Mouse (Mus musculus) spleen, postnatal 10 days (tissue): ENCODE data around the gene Adk.

ENCODE experiments used
- DNase-seq, 2 experiments: peaks; one replicate each; pipeline ENCODE4 v3.0.0; 2021 to 2022; ENCODE audit warnings: low spot score in 2 of 2

Gene Adk

DNA sequence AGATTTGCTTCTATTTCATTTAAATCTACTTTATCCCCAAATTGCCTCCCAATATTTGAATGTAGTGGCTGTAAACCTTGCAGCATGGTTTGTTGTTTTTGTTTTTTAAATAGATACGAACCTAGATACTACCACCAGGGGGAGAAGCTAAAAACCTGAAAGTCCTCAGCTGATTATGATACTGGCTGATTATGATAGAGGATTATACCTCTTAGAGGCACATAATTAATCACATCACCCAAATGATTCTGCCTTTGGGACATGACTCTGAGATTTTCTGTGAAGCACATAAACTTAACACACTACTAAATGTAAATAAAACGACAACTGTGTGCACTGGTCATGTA, 201.6 kb downstream of the Adk start:
- DNase-seq, result no peak

DNA sequence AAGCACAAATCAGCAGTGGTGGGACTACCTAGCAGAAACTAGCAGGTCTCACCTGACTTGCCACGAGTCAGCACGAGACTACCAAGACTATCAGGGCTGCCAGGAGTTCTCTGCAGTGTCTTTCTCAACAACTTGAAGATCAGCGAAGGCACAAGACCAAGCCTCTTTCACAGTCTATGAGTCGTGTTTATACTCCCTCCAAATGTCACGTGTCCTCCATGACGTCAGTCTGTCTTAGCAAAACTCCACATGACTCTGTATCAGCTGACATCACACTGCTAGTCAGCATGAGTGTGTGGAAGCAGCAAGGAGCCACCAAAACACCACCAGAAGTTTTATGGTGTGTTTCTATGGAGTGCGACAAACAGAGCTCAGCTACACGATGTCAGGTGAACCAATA, 215.9 kb downstream of the Adk start:
- DNase-seq, result no peak

DNA sequence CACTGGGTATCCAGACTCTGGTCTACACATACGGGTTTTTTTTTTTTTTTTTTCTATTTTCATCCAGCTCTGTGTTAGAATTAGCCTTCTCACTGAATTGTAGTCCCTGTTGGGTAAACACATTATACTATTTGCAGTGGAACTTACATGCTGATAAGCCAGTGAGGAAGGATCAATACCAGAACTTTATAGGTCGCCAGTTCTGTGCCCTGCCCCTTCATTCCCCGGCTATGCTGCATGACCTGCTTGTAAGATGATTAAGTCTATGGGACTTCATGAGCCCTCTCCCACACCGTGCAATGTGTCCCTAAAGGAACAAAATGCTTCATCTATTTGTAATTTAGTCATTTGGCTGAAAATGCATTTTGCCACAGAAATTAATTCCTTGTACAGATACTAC, 219.1 kb downstream of the Adk start:
- DNase-seq, result no peak

DNA sequence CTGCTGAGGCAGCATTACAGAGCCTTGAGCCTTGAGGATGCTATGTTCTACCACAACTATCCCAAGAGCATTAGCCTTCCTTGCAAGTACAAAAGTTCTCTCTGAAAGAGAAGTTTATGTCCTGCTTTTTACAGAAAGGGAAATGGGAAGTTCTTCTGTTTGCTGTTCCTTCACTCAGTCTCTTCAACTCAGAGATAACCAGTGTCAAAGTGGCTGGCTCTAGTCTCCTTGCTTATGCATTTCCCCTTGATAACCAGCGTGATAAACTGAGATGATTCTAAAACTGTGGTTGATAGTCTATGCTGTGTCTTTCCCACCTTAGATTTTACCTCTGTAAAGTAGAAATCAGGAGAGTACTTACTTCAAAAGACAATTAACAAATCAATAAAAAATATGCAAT, 223.4 kb downstream of the Adk start:
- DNase-seq, result no peak

- no peak for DNase-seq
These were observed 225.9 kb downstream of the Adk start for GRCm38 (mm10) chr14:21278290-21278689.

DNA sequence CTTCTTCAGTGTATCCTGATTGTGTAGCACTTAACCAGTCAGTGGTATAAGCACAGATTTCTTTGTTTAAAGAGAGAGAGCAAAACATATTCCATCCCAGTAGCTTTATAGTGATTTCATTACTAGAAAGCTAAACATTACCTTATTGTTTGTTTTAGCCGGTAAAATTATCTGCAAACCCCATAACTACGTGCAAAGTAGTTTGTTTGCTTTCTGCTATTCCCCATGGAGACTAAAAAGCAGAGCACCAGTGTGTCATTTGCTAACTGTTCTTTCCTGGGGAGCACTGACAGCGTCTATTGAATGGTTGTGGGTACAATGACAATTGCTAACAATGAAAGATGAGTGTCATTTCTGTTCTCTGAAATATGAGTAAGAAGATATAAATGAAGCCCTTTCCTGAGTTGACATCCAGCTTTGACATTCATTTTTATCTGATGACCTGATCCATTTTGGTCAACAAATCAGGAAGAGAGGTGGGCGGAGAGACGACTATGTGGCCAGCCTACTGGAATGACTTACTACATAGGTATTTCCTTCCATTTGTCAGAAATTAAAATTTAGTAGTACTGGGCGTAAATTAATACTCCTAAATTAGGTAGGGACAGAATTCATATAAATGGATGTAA, 226.6 kb downstream of the Adk start:
- no peak for DNase-seq

DNA sequence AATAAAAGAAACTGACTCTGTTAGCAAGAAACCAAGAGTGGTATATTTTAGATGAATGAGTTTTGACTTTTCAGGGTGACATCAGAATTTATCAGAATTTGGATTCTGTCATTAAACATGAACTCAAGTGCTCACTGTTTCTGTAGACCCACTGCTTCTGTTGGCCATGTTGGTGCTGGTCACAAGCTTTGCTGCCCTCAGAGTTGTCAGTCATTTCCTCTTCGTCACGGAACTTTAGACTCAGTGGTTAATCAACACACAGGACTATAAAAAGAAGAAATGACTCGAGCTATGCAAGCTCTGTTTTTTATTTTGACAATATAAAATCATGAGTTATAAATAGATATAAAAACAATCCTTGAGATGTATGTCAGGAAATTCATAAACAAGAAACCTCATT, 228.1 kb downstream of the Adk start:
- DNase-seq, result no peak

DNA sequence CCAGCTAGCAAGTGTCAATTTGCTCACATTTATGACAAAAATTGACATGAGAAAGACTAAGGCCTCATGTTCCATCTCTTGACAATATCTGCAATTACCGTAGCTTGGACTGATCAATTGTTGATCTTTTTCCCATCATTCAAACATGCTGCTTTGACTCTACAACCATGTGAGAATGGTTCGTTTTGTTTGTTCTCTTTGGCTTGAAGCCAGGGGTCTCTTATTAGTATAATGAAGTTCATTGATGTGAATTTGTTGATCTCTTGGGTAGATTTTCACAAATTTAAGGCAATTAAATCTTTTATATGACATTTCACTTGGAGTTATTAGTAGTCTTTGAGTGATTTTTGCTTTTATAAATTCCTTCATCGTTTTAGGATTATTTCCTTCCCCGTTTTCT, 229.1 kb downstream of the Adk start:
- no peak for DNase-seq

- no peak for DNase-seq
These were observed 231.7 kb downstream of the Adk start for GRCm38 (mm10) chr14:21284116-21284515.

DNA sequence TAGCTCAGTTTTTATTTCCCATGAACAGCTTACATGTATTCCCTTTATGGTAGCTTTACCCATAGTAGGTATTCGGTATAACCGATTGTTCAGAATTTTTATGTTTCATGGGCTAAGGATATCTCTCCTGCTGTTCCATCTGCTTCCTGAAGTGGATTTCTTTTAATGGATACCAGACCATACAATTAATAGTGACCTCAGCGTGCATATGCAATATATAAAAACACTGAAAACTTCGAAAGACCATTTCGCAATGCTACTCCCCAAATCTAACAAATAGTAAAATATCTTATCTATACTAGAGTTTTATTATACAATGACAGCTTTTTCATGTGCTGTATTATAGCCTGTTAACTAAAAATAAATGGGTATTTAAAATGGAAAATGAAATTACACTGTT, 232.5 kb downstream of the Adk start:
- DNase-seq, result no peak

GRCm38 (mm10) chr14:21286274-21286673, 233.9 kb downstream of the Adk start:
- DNase-seq, result no peak

DNA sequence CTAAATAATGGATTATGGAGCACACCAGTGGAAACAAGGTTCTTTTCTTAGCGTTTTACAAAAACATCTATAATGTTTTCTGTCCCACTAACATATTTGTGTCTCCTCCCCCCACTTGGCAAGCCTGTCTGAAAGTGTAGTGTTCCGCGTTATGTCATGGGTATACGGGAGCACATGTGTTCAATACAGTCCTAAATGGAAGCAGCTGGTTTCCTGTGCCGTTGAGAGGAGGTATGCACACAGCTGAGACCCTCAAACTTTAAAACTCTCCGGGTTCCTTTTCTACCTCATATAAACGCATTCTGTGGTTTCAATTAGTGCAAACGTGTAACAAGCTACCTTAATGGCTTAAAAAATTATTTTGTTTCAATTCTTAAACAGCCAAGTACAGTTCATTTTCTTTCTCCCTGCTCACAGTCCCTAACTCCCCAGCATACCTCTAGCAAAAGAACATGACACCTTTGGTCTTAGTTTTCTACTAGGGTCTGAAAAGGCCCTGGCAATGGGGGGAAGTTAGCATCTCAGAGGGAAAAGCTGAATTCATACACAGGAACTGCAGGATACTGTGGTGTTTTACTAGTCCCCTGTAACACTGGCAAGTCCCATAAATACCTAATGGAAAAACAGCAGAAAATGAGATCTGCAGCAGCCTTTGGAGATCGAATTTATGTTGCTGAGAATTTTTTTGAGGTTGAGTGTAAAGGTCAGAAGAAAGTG, 235.5 kb downstream of the Adk start:
- no peak for DNase-seq

DNA sequence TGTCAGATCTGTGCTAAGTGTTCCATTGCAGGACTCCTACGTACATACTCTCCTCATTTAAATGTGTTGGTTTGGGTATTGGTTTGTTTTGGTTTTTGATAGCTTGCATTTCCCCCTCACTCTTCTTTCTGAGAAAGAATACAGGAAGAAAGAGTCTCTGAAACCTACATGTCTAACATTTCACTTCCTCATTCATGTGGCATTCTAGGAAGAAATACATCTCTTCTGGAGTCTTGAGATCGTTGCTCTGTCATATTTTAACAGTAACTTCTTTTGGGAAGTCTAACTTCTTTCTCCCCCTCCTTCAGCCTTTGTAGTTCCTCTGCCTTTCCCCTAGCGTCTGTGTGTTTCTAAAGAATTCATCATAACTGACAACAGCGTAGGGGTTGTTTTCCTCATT, 247.4 kb downstream of the Adk start:
- no peak for DNase-seq

- DNase-seq, result no peak
These were observed 252.4 kb downstream of the Adk start for GRCm38 (mm10) chr14:21304815-21305214.

DNA sequence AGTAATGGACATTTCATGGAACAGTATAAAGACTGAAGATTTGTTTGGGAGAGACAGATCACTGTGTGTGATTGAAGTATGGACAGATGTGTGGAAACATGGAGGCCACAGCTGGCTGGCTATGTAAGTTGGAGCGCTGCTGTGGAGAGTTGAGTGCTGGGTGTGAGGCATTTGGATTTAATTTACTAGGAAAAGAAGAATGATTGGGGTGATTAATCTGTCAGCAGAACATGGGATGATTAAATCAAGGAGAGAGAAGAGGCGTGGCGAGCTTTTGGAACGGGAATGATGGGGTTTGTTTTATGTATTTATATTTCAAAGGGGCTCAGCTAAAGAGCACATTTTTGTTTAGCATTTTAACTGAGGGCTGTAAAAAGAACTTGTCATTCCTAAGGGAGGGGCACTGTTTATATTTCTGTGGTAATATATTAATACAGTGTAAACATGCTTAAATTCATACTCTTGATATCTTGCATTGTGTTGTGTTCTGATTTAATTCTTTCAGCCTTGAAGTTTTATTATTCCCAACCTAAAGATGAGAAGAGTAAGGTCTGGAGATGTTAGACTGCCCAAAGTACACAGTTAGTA, 256.1 kb downstream of the Adk start:
- DNase-seq, result no peak

GRCm38 (mm10) chr14:21310530-21310929, 258.2 kb downstream of the Adk start:
- DNase-seq, result no peak

GRCm38 (mm10) chr14:21313561-21314342, 261.4 kb downstream of the Adk start:
- no peak for DNase-seq

DNA sequence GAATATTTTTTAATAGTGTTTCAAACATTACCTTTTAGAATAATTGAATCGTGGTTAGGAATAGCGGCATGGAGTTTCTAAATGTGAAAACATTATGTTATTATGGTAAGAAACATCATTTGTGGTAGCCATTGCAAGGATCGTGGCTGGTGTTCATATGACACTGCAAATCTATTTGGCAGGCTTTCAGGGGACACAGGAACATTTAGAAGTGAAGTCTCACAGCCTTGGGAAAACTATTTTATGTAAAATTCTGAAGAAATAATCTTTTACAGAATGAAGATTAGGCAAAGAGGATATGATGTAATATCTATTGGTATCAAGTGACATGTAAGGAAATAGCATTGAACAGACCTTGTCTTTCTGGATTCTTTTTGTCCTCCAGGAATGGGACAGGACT, 262.1 kb downstream of the Adk start:
- DNase-seq, result no peak

DNA sequence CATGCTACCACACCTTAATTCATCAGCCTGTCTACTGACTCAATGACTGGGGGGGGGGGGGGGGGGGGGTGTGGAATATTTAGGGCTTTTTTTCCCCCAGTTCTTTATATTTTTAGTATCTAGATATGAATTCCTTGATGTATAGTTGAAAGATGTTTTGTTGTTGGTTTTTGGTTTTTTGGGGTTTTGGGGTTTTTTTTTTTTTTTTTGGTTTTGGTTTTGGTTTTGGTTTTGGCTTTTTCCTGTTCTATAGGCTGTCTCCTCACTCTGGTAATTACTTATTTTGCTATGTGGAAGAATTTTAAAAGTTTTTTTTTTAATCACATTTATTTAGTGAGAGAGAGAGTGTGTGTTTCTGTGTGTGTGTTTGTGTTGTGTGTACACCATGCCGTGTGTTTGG, 282.5 kb downstream of the Adk start:
- DNase-seq, result no peak

- peak in 1 of 2 experiments; percentile 14 for DNase-seq
These were observed 283.4 kb downstream of the Adk start for GRCm38 (mm10) chr14:21335691-21336314.

DNA sequence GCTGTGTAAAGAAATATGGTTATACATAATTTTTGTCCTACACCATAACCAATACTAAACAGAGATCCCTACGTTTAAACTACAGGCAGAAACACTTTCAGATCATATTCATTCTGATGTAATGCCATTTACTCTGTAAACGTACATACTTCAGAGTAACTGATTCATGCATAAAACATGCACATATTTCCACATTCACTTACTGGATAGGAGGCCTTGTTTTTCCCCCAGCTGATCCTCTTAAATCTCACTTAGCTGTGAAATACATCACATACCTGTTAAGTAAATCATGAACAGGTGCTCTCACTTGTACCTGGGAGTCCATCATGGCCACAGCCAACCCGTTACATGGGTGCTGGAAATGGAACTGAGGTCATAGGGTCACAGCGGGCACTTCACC, 285.6 kb downstream of the Adk start:
- no peak for DNase-seq

- no peak for DNase-seq
These were observed 288.8 kb downstream of the Adk start for GRCm38 (mm10) chr14:21341195-21341594.
